In genomic region chr4:100166871-100167270, GRCm38 (mm10) we compare ENCODE assay signal across 24 mouse cellular contexts.
DNase-seq lines count a peak whose midpoint lies in the region; ATAC-seq lines count a peak whose summit lies in the region.
"Had no signal": no experiment of that assay in that cellular context is flagged by ENCODE, and none has a peak within 500 bp of the region (broad histone marks: within the 10 kb centered on the region; RNA-seq: fewer than 3 reads in every experiment).

No protein-coding gene starts in this region.

- no peaks in the 10 kb centered on the region for H3K36me3 ChIP-seq in kidney, embryonic 15.5 days
- no peaks in the 10 kb centered on the region for H3K36me3 ChIP-seq in limb, embryonic 10.5 days
- H3K36me3 ChIP-seq: embryonic facial prominence, embryonic 15.5 days; forebrain, embryonic 10.5 days; G1E; heart, embryonic 15.5 days; hindbrain, embryonic 15.5 days had no signal

- H3K4me1 ChIP-seq in kidney, embryonic 15.5 days, result peaks cover 66% of the 10 kb centered on the region
- H3K4me1 ChIP-seq in limb, embryonic 10.5 days, result peaks cover 59% of the 10 kb centered on the region

- no peak overlapping the region for H3K4me2 ChIP-seq in kidney, embryonic 15.5 days
- H3K4me2 ChIP-seq: embryonic facial prominence, embryonic 15.5 days; heart, embryonic 11.5 days; heart, embryonic 15.5 days; hindbrain, embryonic 15.5 days had no signal

- H3K9ac ChIP-seq in kidney, embryonic 15.5 days, result no peak overlapping the region
- H3K9ac ChIP-seq: embryonic facial prominence, embryonic 15.5 days; heart, embryonic 15.5 days; hindbrain, embryonic 15.5 days had no signal

- no peak for ATAC-seq in kidney, embryonic 15.5 days (replicated peaks; ENCODE audit: low FRiP score)
- ATAC-seq: CD4-positive, CD25-positive, alpha-beta regulatory T cell, adult 4 months; forebrain, embryonic 14.5 days had no signal

- H3K27me3 ChIP-seq in kidney, embryonic 15.5 days, result no peaks in the 10 kb centered on the region
- H3K27me3 ChIP-seq in limb, embryonic 10.5 days (ENCODE audit: low read depth, poor library complexity, severe bottlenecking), result no peaks in the 10 kb centered on the region
- H3K27me3 ChIP-seq: embryonic facial prominence, embryonic 15.5 days; heart, embryonic 15.5 days; hindbrain, embryonic 15.5 days had no signal

- H3K4me3 ChIP-seq in kidney, embryonic 15.5 days (replicated peaks), result no peak overlapping the region
- H3K4me3 ChIP-seq in limb, embryonic 10.5 days, result no peak overlapping the region
- H3K4me3 ChIP-seq: embryonic facial prominence, embryonic 15.5 days; erythroblast, embryonic 14.5 days; forebrain, embryonic 10.5 days; gastrocnemius, adult 2 months; heart, embryonic 15.5 days; hindbrain, embryonic 15.5 days had no signal

- no peaks in the 10 kb centered on the region for H3K9me3 ChIP-seq in kidney, embryonic 15.5 days (replicated peaks)
- no peaks in the 10 kb centered on the region for H3K9me3 ChIP-seq in limb, embryonic 10.5 days (replicated peaks)
- H3K9me3 ChIP-seq: embryonic facial prominence, embryonic 15.5 days; forebrain, embryonic 10.5 days; G1E; heart, embryonic 15.5 days; hindbrain, embryonic 15.5 days had no signal

- WGBS in kidney, embryonic 15.5 days, result 27% methylated on average over 3 of the region's 3 CpGs
- WGBS in limb, embryonic 10.5 days, result 71% methylated on average over 3 of the region's 3 CpGs

- H3K27ac ChIP-seq in kidney, embryonic 15.5 days, result peak overlapping the region; percentile 58
- H3K27ac ChIP-seq in limb, embryonic 10.5 days, result peak overlapping the region; percentile 37; the same call in 1 of the 2 replicates
- H3K27ac ChIP-seq: embryonic facial prominence, embryonic 15.5 days; forebrain, embryonic 10.5 days; gastrocnemius, adult 2 months; heart, embryonic 15.5 days; hindbrain, embryonic 15.5 days had no signal

- peak; percentile 90 for DNase-seq in heart, adult 11 months
- DNase-seq in heart, adult 18-20 months, result no peak
- no peak for DNase-seq in kidney, adult 11 months
- peak; percentile 27 to 57 for DNase-seq in kidney, postnatal 4 days
- DNase-seq in kidney, postnatal 36 days, result no peak
- no peak for DNase-seq in limb, embryonic 10.5 days (ENCODE audit: low spot score)
- DNase-seq: adrenal gland, postnatal 10 days; B cell, adult 2 months; cerebellum, adult 11-12 months; cerebellum, adult 9-10 months; cerebellum, postnatal 25 days; gastrocnemius, adult 2 months; gastrocnemius, postnatal 25 days; heart, postnatal 14 days had no signal

Comparison
In these comparisons a context has a peak if more than half of its experiments do, and no peak if none do; other contexts are left out.
1. DNase-seq: peak in heart, adult 11 months (single experiment) and kidney, postnatal 4 days (2 of 2); none in heart, adult 18-20 months (0 of 2), kidney, adult 11 months (single experiment), kidney, postnatal 36 days (0 of 2) and limb, embryonic 10.5 days (single experiment).